Mouse (Mus musculus) liver, embryonic 14.5 days (tissue): ENCODE measurements at regions not wholly inside any gene's neighbourhood (a gene's known extent, or its start where the extent isn't known, plus 50 kb on each side); places are given as distances from the start of the nearest gene placed in this dataset.

Experiments
- ATAC-seq: fragments of 200-750 bp; cut with Nextera tagmentation; 2 replicates; pipeline ENCODE4 v1.8.0; 2017; ENCODE audit warnings: moderate number of reproducible peaks, mild to moderate bottlenecking, moderate library complexity; ENCODE audit not compliant: insufficient read depth
- DNase-seq, 3 experiments: peaks; one replicate each; pipeline ENCODE4 v3.0.0-alpha.2; 2012 to 2013; ENCODE audit warnings: low read depth in 3 of 3, low spot score in 3 of 3
- H3K27ac ChIP-seq: fragments of 300-500 bp; sonication (generic); 2 replicates; pipeline ENCODE4 v1.5.1; 2014; ENCODE audit warnings: moderate library complexity, mild to moderate bottlenecking, control low read depth, inconsistent platforms
- H3K27me3 ChIP-seq: fragments of 300-500 bp; sonication (generic); 2 replicates; pipeline ENCODE4 v1.6.1; 2014; ENCODE audit warnings: mild to moderate bottlenecking, low read length, moderate library complexity; ENCODE audit not compliant: control insufficient read depth, insufficient read depth
- H3K36me3 ChIP-seq: fragments of 300-500 bp; sonication (generic); replicated peaks from 2 replicates; pipeline ENCODE4 v1.6.1; 2014; ENCODE audit warnings: low read depth; ENCODE audit not compliant: control insufficient read depth, insufficient read depth
- H3K4me1 ChIP-seq, 2 experiments: fragments of 200-500 bp in 1 of 2; fragments of 300-500 bp in 1 of 2; sonication (generic) in 1 of 2; replicated peaks; 2 replicates each; pipeline ENCODE4 v1.6.1; 2012 to 2014; ENCODE audit warnings: antibody characterized with exemption in 1 of 2, inconsistent platforms in 1 of 2, low read length in 1 of 2; ENCODE audit not compliant: control insufficient read depth in 2 of 2, insufficient read depth in 2 of 2
- H3K4me2 ChIP-seq: fragments of 300-500 bp; sonication (generic); 2 replicates; pipeline ENCODE4 v1.6.1; 2014; ENCODE audit warnings: low read depth, mild to moderate bottlenecking, control low read depth, moderate library complexity
- H3K4me3 ChIP-seq, 2 experiments: fragments of 200-500 bp in 1 of 2; fragments of 300-500 bp in 1 of 2; sonication (generic) in 1 of 2; 2 replicates each; pipeline ENCODE4 v1.5.1; 2012 to 2014; ENCODE audit warnings: low read depth in 2 of 2, low read length in 2 of 2, mild to moderate bottlenecking in 2 of 2, control low read depth in 1 of 2, inconsistent platforms in 1 of 2, moderate library complexity in 1 of 2; ENCODE audit not compliant: insufficient read depth in 1 of 2
- H3K9ac ChIP-seq: fragments of 300-500 bp; sonication (generic); replicated peaks from 2 replicates; pipeline ENCODE4 v1.6.1; 2014; ENCODE audit warnings: mild to moderate bottlenecking, control low read depth, moderate library complexity
- H3K9me3 ChIP-seq: fragments of 300-500 bp; sonication (generic); 2 replicates; pipeline ENCODE4 v1.6.1; 2016; ENCODE audit warnings: low read length, mixed read lengths; ENCODE audit not compliant: control insufficient read depth
- CTCF ChIP-seq: IDR thresholded peaks from 2 replicates; pipeline ENCODE4 v1.5.1; 2016; ENCODE audit warnings: antibody characterized with exemption, low read depth, control low read depth
- EP300 ChIP-seq: IDR thresholded peaks from 2 replicates; pipeline ENCODE4 v1.6.1; 2016; ENCODE audit warnings: antibody characterized with exemption, low read depth
- WGBS: fragments of 180-500 bp; shearing (Covaris S2); extraction: QIAGEN DNeasy Blood & Tissue Kit; methylation state at CpG from one replicate; pipeline ENCODE4 v1.1.7; 2014; ENCODE audit not compliant: insufficient replicate concordance; 5-methylcytosine and 5-hydroxymethylcytosine counted together

- 39% methylated on average over 4 of the region's 4 CpGs for WGBS
- DNase-seq: no peak
- H3K4me1 ChIP-seq: no peaks in the 10 kb centered on the region
- H3K9me3 ChIP-seq: no peaks in the 10 kb centered on the region
- H3K4me3 ChIP-seq: no peak overlapping the region
- TF ChIP-seq CTCF (no peak), EP300 (no peak)
- H3K36me3 ChIP-seq: no peaks in the 10 kb centered on the region
- no peak for ATAC-seq
- no peak overlapping the region for H3K9ac ChIP-seq
- no peaks in the 10 kb centered on the region for H3K27me3 ChIP-seq
- no peak overlapping the region for H3K4me2 ChIP-seq
- H3K27ac ChIP-seq: no peak overlapping the region
These were observed 472.6 kb upstream of the Zmiz1 start for GRCm38 (mm10) chr14:24986404-24986803.

- TF ChIP-seq EP300 (no peak), CTCF (no peak)
- no peak overlapping the region for H3K27ac ChIP-seq
- H3K4me1 ChIP-seq: no peaks in the 10 kb centered on the region; a peak in 1 of 4 replicates
- no peak for DNase-seq
- H3K4me3 ChIP-seq: no peak overlapping the region
- no peak overlapping the region for H3K4me2 ChIP-seq
- H3K9me3 ChIP-seq: no peaks in the 10 kb centered on the region
- H3K36me3 ChIP-seq: no peaks in the 10 kb centered on the region
- no peak overlapping the region for H3K9ac ChIP-seq
- WGBS: 40% methylated on average over 21 of the region's 21 CpGs
- no peaks in the 10 kb centered on the region for H3K27me3 ChIP-seq
- ATAC-seq: no peak
These were observed 465.0 kb upstream of the Zmiz1 start for GRCm38 (mm10) chr14:24993751-24994658.

GRCm38 (mm10) chr14:24995226-24995625 lies 463.8 kb upstream of the Zmiz1 start:
- 57% methylated on average over 7 of the region's 7 CpGs for WGBS
- ATAC-seq (no peak), DNase-seq (no peak)
- H3K4me3 ChIP-seq: no peak overlapping the region
- no peaks in the 10 kb centered on the region for H3K27me3 ChIP-seq
- H3K4me2 ChIP-seq: no peak overlapping the region
- H3K27ac ChIP-seq: no peak overlapping the region
- no peaks in the 10 kb centered on the region for H3K36me3 ChIP-seq
- TF ChIP-seq EP300: no peak
- TF ChIP-seq CTCF: no peak
- no peaks in the 10 kb centered on the region for H3K9me3 ChIP-seq
- H3K9ac ChIP-seq: no peak overlapping the region
- H3K4me1 ChIP-seq: no peaks in the 10 kb centered on the region; a peak in 1 of 4 replicates

- Histone ChIP-seq H3K9ac (no peak overlapping the region), H3K4me1 (no peaks in the 10 kb centered on the region; a peak in 1 of 4 replicates), H3K4me2 (no peak overlapping the region), H3K9me3 (no peaks in the 10 kb centered on the region), H3K27ac (no peak overlapping the region), H3K27me3 (no peaks in the 10 kb centered on the region), H3K4me3 (no peak overlapping the region), H3K36me3 (no peaks in the 10 kb centered on the region)
- 48% methylated on average over 14 of the region's 14 CpGs for WGBS
- DNase-seq (no peak), ATAC-seq (no peak)
- TF ChIP-seq EP300: no peak
- no peak for TF ChIP-seq CTCF
These were observed 461.0 kb upstream of the Zmiz1 start for GRCm38 (mm10) chr14:24997786-24998509.

- H3K4me3 ChIP-seq: no peak overlapping the region
- DNase-seq: no peak
- H3K4me1 ChIP-seq: no peaks in the 10 kb centered on the region; a peak in 1 of 4 replicates
- H3K27ac ChIP-seq: no peak overlapping the region
- no peak overlapping the region for H3K9ac ChIP-seq
- 36% methylated on average over 3 of the region's 3 CpGs for WGBS
- no peak for TF ChIP-seq EP300
- H3K4me2 ChIP-seq: no peak overlapping the region
- no peaks in the 10 kb centered on the region for H3K36me3 ChIP-seq
- no peaks in the 10 kb centered on the region for H3K27me3 ChIP-seq
- H3K9me3 ChIP-seq: no peaks in the 10 kb centered on the region
- no peak for ATAC-seq
These were observed 459.9 kb upstream of the Zmiz1 start for GRCm38 (mm10) chr14:24999008-24999572.
